32 mouse cellular contexts compared by ENCODE assay signal in the genomic region with DNA sequence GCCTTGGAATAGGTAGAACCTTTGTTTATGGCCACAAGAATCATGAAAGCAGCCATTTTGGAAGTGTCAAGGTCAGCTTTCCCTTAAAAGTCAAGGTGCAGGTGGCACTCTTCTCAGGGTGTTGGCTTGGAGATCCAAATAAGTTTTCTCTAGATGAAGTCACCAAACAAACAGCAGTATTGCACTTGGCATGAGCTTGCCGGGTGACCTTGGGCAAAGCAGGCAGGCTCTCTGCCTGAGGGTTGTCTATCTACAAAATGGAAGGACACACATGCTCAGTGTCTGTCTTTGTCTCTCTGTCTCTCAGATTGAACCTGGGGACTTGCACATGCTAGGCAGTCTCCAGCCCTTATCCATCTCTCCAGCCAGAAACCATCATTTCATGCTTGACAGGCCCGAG. TPM values are rescaled to one million over a fixed set of nuclear protein-coding genes. Genes with fewer than 3 reads are reported as not detected.
DNase-seq lines count a peak whose midpoint lies in the region; ATAC-seq and TF ChIP-seq lines count a peak whose summit lies in the region.
"Had no signal": no experiment of that assay in that cellular context is flagged by ENCODE, and none has a peak within 500 bp of the region (broad histone marks: within the 10 kb centered on the region; RNA-seq: fewer than 3 reads in every experiment).

No protein-coding gene starts in this region.

- H3K9me3 ChIP-seq in intestine, embryonic 15.5 days, result no peaks in the 10 kb centered on the region
- no peaks in the 10 kb centered on the region for H3K9me3 ChIP-seq in intestine, postnatal 0 days (ENCODE audit: control insufficient read depth)
- no peaks in the 10 kb centered on the region for H3K9me3 ChIP-seq in stomach, embryonic 15.5 days
- H3K9me3 ChIP-seq in stomach, postnatal 0 days (ENCODE audit: control insufficient read depth, low read length), result no peaks in the 10 kb centered on the region
- no peaks in the 10 kb centered on the region for H3K9me3 ChIP-seq in stomach, embryonic 16.5 days (replicated peaks; ENCODE audit: control insufficient read depth, low read length)
- H3K9me3 ChIP-seq in midbrain, embryonic 10.5 days (replicated peaks), result no peaks in the 10 kb centered on the region
- H3K9me3 ChIP-seq: embryonic facial prominence, embryonic 10.5 days; embryonic facial prominence, embryonic 13.5 days; forebrain, embryonic 12.5 days; forebrain, embryonic 15.5 days; hindbrain, embryonic 12.5 days; hindbrain, embryonic 15.5 days had no signal

- H3K4me3 ChIP-seq in intestine, embryonic 15.5 days (replicated peaks), result no peak overlapping the region
- H3K4me3 ChIP-seq in intestine, postnatal 0 days (ENCODE audit: low read depth, low read length), result no peak overlapping the region
- H3K4me3 ChIP-seq in stomach, embryonic 15.5 days (replicated peaks), result no peak overlapping the region
- H3K4me3 ChIP-seq in stomach, postnatal 0 days (ENCODE audit: low read depth, low read length), result no peak overlapping the region
- no peak overlapping the region for H3K4me3 ChIP-seq in stomach, embryonic 16.5 days (replicated peaks; ENCODE audit: low read length)
- no peak overlapping the region for H3K4me3 ChIP-seq in midbrain, embryonic 10.5 days
- H3K4me3 ChIP-seq: embryonic facial prominence, embryonic 10.5 days; embryonic facial prominence, embryonic 13.5 days; erythroblast, embryonic 14.5 days; forebrain, embryonic 12.5 days; forebrain, embryonic 15.5 days; heart, adult 2 months; hindbrain, embryonic 12.5 days; hindbrain, embryonic 15.5 days had no signal

- ATAC-seq in intestine, embryonic 15.5 days, result peak; percentile 26; the same call in 1 of the 2 replicates
- ATAC-seq in intestine, postnatal 0 days, result no peak
- no peak for ATAC-seq in stomach, embryonic 15.5 days (ENCODE audit: insufficient read depth, low FRiP score, low read depth)
- ATAC-seq in stomach, postnatal 0 days (ENCODE audit: low FRiP score, low TSS enrichment), result no peak
- no peak for ATAC-seq in stomach, embryonic 16.5 days (ENCODE audit: insufficient read depth, low FRiP score)
- ATAC-seq: activated CD4-positive, CD25-positive, alpha-beta regulatory T cell, adult 4 months; forebrain, embryonic 15.5 days had no signal

- TF ChIP-seq CTCF in intestine, postnatal 0 days (IDR thresholded peaks at IDR 0.05; ENCODE audit: low read depth), result no peak
- TF ChIP-seq CTCF in stomach, postnatal 0 days (IDR thresholded peaks at IDR 0.05; ENCODE audit: low read depth), result no peak

- DNase-seq in adrenal gland, adult (ENCODE audit: inconsistent age in 2 of 2, low spot score in 1 of 2), result peak; percentile 53 to 72
- DNase-seq in adrenal gland, adult 8-10 months, result no peak
- DNase-seq in stomach, postnatal 0 days (ENCODE audit: low spot score), result no peak
- DNase-seq in midbrain, embryonic 10.5 days (ENCODE audit: low spot score), result no peak
- DNase-seq: cerebellum, adult 11 months; cerebellum, adult 8-10 months; cerebellum, postnatal 36 days; embryo, embryonic 11 days; gastrocnemius, postnatal 25 days had no signal

- no peak overlapping the region for H3K9ac ChIP-seq in intestine, embryonic 15.5 days
- H3K9ac ChIP-seq in intestine, postnatal 0 days (ENCODE audit: low read depth, low read length), result no peak overlapping the region
- H3K9ac ChIP-seq in stomach, embryonic 15.5 days, result no peak overlapping the region
- H3K9ac ChIP-seq in stomach, postnatal 0 days (ENCODE audit: low read length), result no peak overlapping the region
- H3K9ac ChIP-seq in stomach, embryonic 16.5 days (ENCODE audit: low read length), result no peak overlapping the region
- H3K9ac ChIP-seq: embryonic facial prominence, embryonic 13.5 days; forebrain, embryonic 12.5 days; forebrain, embryonic 15.5 days; hindbrain, embryonic 12.5 days; hindbrain, embryonic 15.5 days had no signal

- H3K27me3 ChIP-seq in intestine, embryonic 15.5 days (replicated peaks), result no peaks in the 10 kb centered on the region
- H3K27me3 ChIP-seq in intestine, postnatal 0 days (replicated peaks; ENCODE audit: control insufficient read depth, insufficient read depth, low read length), result no peaks in the 10 kb centered on the region
- H3K27me3 ChIP-seq in stomach, embryonic 15.5 days (replicated peaks), result no peaks in the 10 kb centered on the region
- no peaks in the 10 kb centered on the region for H3K27me3 ChIP-seq in stomach, postnatal 0 days (ENCODE audit: control insufficient read depth, insufficient read depth, low read length)
- no peaks in the 10 kb centered on the region for H3K27me3 ChIP-seq in stomach, embryonic 16.5 days (ENCODE audit: control insufficient read depth, insufficient read depth, low read length)
- H3K27me3 ChIP-seq in midbrain, embryonic 10.5 days (ENCODE audit: low read depth, poor library complexity, severe bottlenecking), result no peaks in the 10 kb centered on the region
- H3K27me3 ChIP-seq: embryonic facial prominence, embryonic 13.5 days; forebrain, embryonic 12.5 days; forebrain, embryonic 15.5 days; hindbrain, embryonic 12.5 days; hindbrain, embryonic 15.5 days had no signal

- H3K4me2 ChIP-seq in intestine, embryonic 15.5 days (replicated peaks), result no peak overlapping the region
- H3K4me2 ChIP-seq in intestine, postnatal 0 days (replicated peaks; ENCODE audit: low read depth), result no peak overlapping the region
- no peak overlapping the region for H3K4me2 ChIP-seq in stomach, embryonic 15.5 days
- no peak overlapping the region for H3K4me2 ChIP-seq in stomach, postnatal 0 days (replicated peaks; ENCODE audit: low read depth)
- H3K4me2 ChIP-seq in stomach, embryonic 16.5 days (ENCODE audit: low read depth, low read length), result no peak overlapping the region
- H3K4me2 ChIP-seq: embryonic facial prominence, embryonic 13.5 days; forebrain, embryonic 12.5 days; forebrain, embryonic 15.5 days; heart, embryonic 11.5 days; hindbrain, embryonic 12.5 days; hindbrain, embryonic 15.5 days had no signal

- WGBS in intestine, embryonic 15.5 days, result 90% methylated on average over 2 of the region's 2 CpGs
- WGBS in intestine, postnatal 0 days, result 90% methylated on average over 2 of the region's 2 CpGs
- WGBS in stomach, embryonic 15.5 days, result 89% methylated on average over 2 of the region's 2 CpGs
- WGBS in stomach, postnatal 0 days, result 87% methylated on average over 2 of the region's 2 CpGs
- 92% methylated on average over 2 of the region's 2 CpGs for WGBS in stomach, embryonic 16.5 days
- 88% methylated on average over 2 of the region's 2 CpGs for WGBS in midbrain, embryonic 10.5 days

- TF ChIP-seq EP300 in stomach, postnatal 0 days (optimal IDR thresholded peaks at IDR 0.05), result no peak

- no peak overlapping the region for H3K27ac ChIP-seq in intestine, embryonic 15.5 days
- H3K27ac ChIP-seq in intestine, postnatal 0 days (ENCODE audit: low read depth, low read length), result no peak overlapping the region
- H3K27ac ChIP-seq in stomach, embryonic 15.5 days, result peak overlapping the region; percentile 64
- H3K27ac ChIP-seq in stomach, postnatal 0 days (replicated peaks), result no peak overlapping the region
- 0 out of 2 replicates have a peak overlapping the region, but pooled peaks have one; percentile 5 for H3K27ac ChIP-seq in stomach, embryonic 16.5 days (ENCODE audit: low read length)
- H3K27ac ChIP-seq in midbrain, embryonic 10.5 days (replicated peaks), result no peak overlapping the region
- H3K27ac ChIP-seq: embryonic facial prominence, embryonic 10.5 days; embryonic facial prominence, embryonic 13.5 days; forebrain, embryonic 12.5 days; forebrain, embryonic 15.5 days; heart, adult 2 months; hindbrain, embryonic 12.5 days; hindbrain, embryonic 15.5 days had no signal

- no peaks in the 10 kb centered on the region for H3K36me3 ChIP-seq in intestine, embryonic 15.5 days
- no peaks in the 10 kb centered on the region for H3K36me3 ChIP-seq in intestine, postnatal 0 days (ENCODE audit: control insufficient read depth, insufficient read depth)
- H3K36me3 ChIP-seq in stomach, embryonic 15.5 days, result no peaks in the 10 kb centered on the region
- no peaks in the 10 kb centered on the region for H3K36me3 ChIP-seq in stomach, postnatal 0 days (ENCODE audit: control insufficient read depth, insufficient read depth, low read length)
- H3K36me3 ChIP-seq in stomach, embryonic 16.5 days (ENCODE audit: control insufficient read depth, insufficient read depth, low read length), result no peaks in the 10 kb centered on the region
- no peaks in the 10 kb centered on the region for H3K36me3 ChIP-seq in midbrain, embryonic 10.5 days
- H3K36me3 ChIP-seq: embryonic facial prominence, embryonic 10.5 days; embryonic facial prominence, embryonic 13.5 days; forebrain, embryonic 12.5 days; forebrain, embryonic 15.5 days; hindbrain, embryonic 12.5 days; hindbrain, embryonic 15.5 days had no signal

- H3K4me1 ChIP-seq in intestine, embryonic 15.5 days (replicated peaks), result no peaks in the 10 kb centered on the region
- H3K4me1 ChIP-seq in intestine, postnatal 0 days (replicated peaks; ENCODE audit: control insufficient read depth, insufficient read depth, low read length), result no peaks in the 10 kb centered on the region
- H3K4me1 ChIP-seq in stomach, embryonic 15.5 days, result no peaks in the 10 kb centered on the region
- H3K4me1 ChIP-seq in stomach, postnatal 0 days (replicated peaks; ENCODE audit: control insufficient read depth, insufficient read depth), result no peaks in the 10 kb centered on the region
- H3K4me1 ChIP-seq in stomach, embryonic 16.5 days (ENCODE audit: control insufficient read depth, insufficient read depth, low read length), result no peaks in the 10 kb centered on the region
- peaks cover 5% of the 10 kb centered on the region; the same call in 1 of the 2 replicates for H3K4me1 ChIP-seq in midbrain, embryonic 10.5 days
- H3K4me1 ChIP-seq: forebrain, embryonic 12.5 days; forebrain, embryonic 15.5 days; hindbrain, embryonic 12.5 days; hindbrain, embryonic 15.5 days had no signal

RNA-seq across cellular contexts. Expression of a gene that starts 1.4 kb away (rescaled TPM):
- total RNA-seq in adrenal gland, adult 8-10 months (2022), result not detected
- polyA plus RNA-seq in intestine, embryonic 15.5 days (2015; fragmentation: Nextera tagmentation; extraction: Ambion mirVana), result 131 and 571 TPM in 2 replicates
- polyA plus RNA-seq in intestine, postnatal 0 days (2015; fragmentation: Nextera tagmentation; extraction: Ambion mirVana), result 35.6 and 65.3 TPM in 2 replicates
- 475 and 519 TPM in 2 replicates for polyA plus RNA-seq in stomach, embryonic 15.5 days (2015; fragmentation: Nextera tagmentation; extraction: Ambion mirVana)
- 18.1 and 22.4 TPM in 2 replicates for polyA plus RNA-seq in stomach, postnatal 0 days (2015; fragmentation: Nextera tagmentation; extraction: Ambion mirVana)
- polyA plus RNA-seq in stomach, embryonic 16.5 days (2015; fragmentation: Nextera tagmentation; extraction: Ambion mirVana), result 754 and 1,267 TPM in 2 replicates
- not detected in 2 replicates for polyA plus RNA-seq in midbrain, embryonic 10.5 days (2016; fragmentation: Nextera tagmentation; extraction: Ambion mirVana)
- total RNA-seq: adrenal gland, adult 18-20 months; gastrocnemius, adult 8-10 months; gastrocnemius, postnatal 25 days; heart, adult 2 months; heart, postnatal 25 days; hematopoietic stem cell, adult 5-6 weeks had no signal
- polyA plus RNA-seq: embryonic facial prominence, embryonic 10.5 days; embryonic facial prominence, embryonic 13.5 days; erythroblast, embryonic 14.5 days; forebrain, embryonic 12.5 days; forebrain, embryonic 15.5 days; heart, embryonic 11.5 days; heart, embryonic 14.5 days; hindbrain, embryonic 12.5 days had no signal

RNA-seq across cellular contexts. Expression of a gene that starts 18.8 kb away (rescaled TPM):
- total RNA-seq in adrenal gland, adult 8-10 months (2022), result not detected
- polyA plus RNA-seq in intestine, embryonic 15.5 days (2015; fragmentation: Nextera tagmentation; extraction: Ambion mirVana), result 0.45 and 0.97 TPM in 2 replicates
- polyA plus RNA-seq in intestine, postnatal 0 days (2015; fragmentation: Nextera tagmentation; extraction: Ambion mirVana), result not detected in 2 replicates
- polyA plus RNA-seq in stomach, embryonic 15.5 days (2015; fragmentation: Nextera tagmentation; extraction: Ambion mirVana), result 0.42 and 0.79 TPM in 2 replicates
- not detected in 2 replicates for polyA plus RNA-seq in stomach, postnatal 0 days (2015; fragmentation: Nextera tagmentation; extraction: Ambion mirVana)
- 0.18 and 0.67 TPM in 2 replicates for polyA plus RNA-seq in stomach, embryonic 16.5 days (2015; fragmentation: Nextera tagmentation; extraction: Ambion mirVana)
- not detected in 2 replicates for polyA plus RNA-seq in midbrain, embryonic 10.5 days (2016; fragmentation: Nextera tagmentation; extraction: Ambion mirVana)
- total RNA-seq: adrenal gland, adult 18-20 months; ES-E14; gastrocnemius, adult 8-10 months; gastrocnemius, postnatal 25 days; heart, adult 2 months; heart, postnatal 25 days; hematopoietic stem cell, adult 5-6 weeks had no signal
- polyA plus RNA-seq: activated CD4-positive, CD25-positive, alpha-beta regulatory T cell, adult 4 months; cortical plate, adult 2 months; embryonic facial prominence, embryonic 10.5 days; embryonic facial prominence, embryonic 13.5 days; erythroblast, embryonic 14.5 days; forebrain, embryonic 12.5 days; forebrain, embryonic 15.5 days; heart, adult 2 months; heart, embryonic 11.5 days; heart, embryonic 14.5 days; heart, postnatal 0 days; hindbrain, embryonic 12.5 days; hindbrain, embryonic 15.5 days; intestine, embryonic 14.5 days had no signal

RNA-seq across cellular contexts. Expression of a gene that starts 34.0 kb away (rescaled TPM):
- total RNA-seq in adrenal gland, adult 8-10 months (2022), result 10 to 100 TPM; 21.4 to 29.4 (median 26.5) TPM
- polyA plus RNA-seq in intestine, embryonic 15.5 days (2015; fragmentation: Nextera tagmentation; extraction: Ambion mirVana), result 21.8 and 22.2 TPM in 2 replicates
- 13.4 and 15.7 TPM in 2 replicates for polyA plus RNA-seq in intestine, postnatal 0 days (2015; fragmentation: Nextera tagmentation; extraction: Ambion mirVana)
- polyA plus RNA-seq in stomach, embryonic 15.5 days (2015; fragmentation: Nextera tagmentation; extraction: Ambion mirVana), result 21.2 and 23.4 TPM in 2 replicates
- polyA plus RNA-seq in stomach, postnatal 0 days (2015; fragmentation: Nextera tagmentation; extraction: Ambion mirVana), result 9.8 and 10.8 TPM in 2 replicates
- 23.7 and 25.8 TPM in 2 replicates for polyA plus RNA-seq in stomach, embryonic 16.5 days (2015; fragmentation: Nextera tagmentation; extraction: Ambion mirVana)
- polyA plus RNA-seq in midbrain, embryonic 10.5 days (2016; fragmentation: Nextera tagmentation; extraction: Ambion mirVana), result 24.4 and 28.8 TPM in 2 replicates

RNA-seq across cellular contexts. Expression of a gene that starts 36.7 kb away (rescaled TPM):
- total RNA-seq in adrenal gland, adult 8-10 months (2022), result 10 to 100 TPM; 28.1 to 36.3 (median 32.7) TPM
- 4.2 and 4.4 TPM in 2 replicates for polyA plus RNA-seq in intestine, embryonic 15.5 days (2015; fragmentation: Nextera tagmentation; extraction: Ambion mirVana)
- polyA plus RNA-seq in intestine, postnatal 0 days (2015; fragmentation: Nextera tagmentation; extraction: Ambion mirVana), result 3.3 and 3.9 TPM in 2 replicates
- polyA plus RNA-seq in stomach, embryonic 15.5 days (2015; fragmentation: Nextera tagmentation; extraction: Ambion mirVana), result 3.9 and 4.6 TPM in 2 replicates
- 2.9 and 3.1 TPM in 2 replicates for polyA plus RNA-seq in stomach, postnatal 0 days (2015; fragmentation: Nextera tagmentation; extraction: Ambion mirVana)
- polyA plus RNA-seq in stomach, embryonic 16.5 days (2015; fragmentation: Nextera tagmentation; extraction: Ambion mirVana), result 4.5 and 4.7 TPM in 2 replicates
- 4.4 and 5.3 TPM in 2 replicates for polyA plus RNA-seq in midbrain, embryonic 10.5 days (2016; fragmentation: Nextera tagmentation; extraction: Ambion mirVana)

RNA-seq across cellular contexts. Expression of a gene that starts 47.3 kb away (rescaled TPM):
- total RNA-seq in adrenal gland, adult 8-10 months (2022), result 10 to 100 TPM; 32.2 to 38.0 (median 35.7) TPM
- polyA plus RNA-seq in intestine, embryonic 15.5 days (2015; fragmentation: Nextera tagmentation; extraction: Ambion mirVana), result 136 and 138 TPM in 2 replicates
- polyA plus RNA-seq in intestine, postnatal 0 days (2015; fragmentation: Nextera tagmentation; extraction: Ambion mirVana), result 173 and 181 TPM in 2 replicates
- polyA plus RNA-seq in stomach, embryonic 15.5 days (2015; fragmentation: Nextera tagmentation; extraction: Ambion mirVana), result 125 and 130 TPM in 2 replicates
- polyA plus RNA-seq in stomach, postnatal 0 days (2015; fragmentation: Nextera tagmentation; extraction: Ambion mirVana), result 111 and 121 TPM in 2 replicates
- 108 and 110 TPM in 2 replicates for polyA plus RNA-seq in stomach, embryonic 16.5 days (2015; fragmentation: Nextera tagmentation; extraction: Ambion mirVana)
- polyA plus RNA-seq in midbrain, embryonic 10.5 days (2016; fragmentation: Nextera tagmentation; extraction: Ambion mirVana), result 50.1 and 69.2 TPM in 2 replicates

Comparison
In these comparisons a context has a peak if more than half of its experiments do, and no peak if none do; other contexts are left out.
1. DNase-seq: peak in adrenal gland, adult (2 of 2); none in adrenal gland, adult 8-10 months (single experiment), stomach, postnatal 0 days (single experiment) and midbrain, embryonic 10.5 days (single experiment).
2. H3K27ac ChIP-seq: peak in stomach, embryonic 15.5 days (single experiment) and stomach, embryonic 16.5 days (single experiment); none in intestine, embryonic 15.5 days (single experiment), intestine, postnatal 0 days (single experiment), stomach, postnatal 0 days (single experiment) and midbrain, embryonic 10.5 days (single experiment).
3. RNA of a gene that starts 1.4 kb away (polyA plus RNA-seq): 754 to 1,267 TPM in stomach, embryonic 16.5 days, 475 to 519 TPM in stomach, embryonic 15.5 days, 131 to 571 TPM in intestine, embryonic 15.5 days, 35.6 to 65.3 TPM in intestine, postnatal 0 days and 18.1 to 22.4 TPM in stomach, postnatal 0 days; not detected in midbrain, embryonic 10.5 days; every median in the first group is over 10 times any median in the second.